Mouse (Mus musculus) MEL (cell line): ENCODE measurements around the gene Plbd1. TPM values are rescaled to one million over a fixed set of nuclear protein-coding genes. Genes with fewer than 3 reads are reported as not detected.

Source experiments
- DNase-seq: peaks from one replicate; pipeline ENCODE4 v3.0.0; 2011; ENCODE audit warnings: low read depth, low spot score
- H3K27ac ChIP-seq: 2 replicates; pipeline ENCODE4 v1.5.1; 2012; ENCODE audit warnings: low read depth, mild to moderate bottlenecking, control low read depth, low read length, moderate library complexity; ENCODE audit not compliant: control insufficient read depth
- H3K27me3 ChIP-seq, 2 experiments: fragments of 150-350 bp in 1 of 2; sonication (generic) in 1 of 2; 2 replicates each; pipeline ENCODE4 v1.6.1; 2012; ENCODE audit warnings: low read length in 2 of 2, mild to moderate bottlenecking in 2 of 2, improper control_type of control experiment in 1 of 2, moderate library complexity in 1 of 2; ENCODE audit not compliant: insufficient read depth in 2 of 2, control insufficient read depth in 1 of 2
- H3K36me3 ChIP-seq, 2 experiments: 2 replicates each; pipeline ENCODE4 v1.6.1; 2012 to 2014; ENCODE audit warnings: low read length in 2 of 2, improper control_type of control experiment in 1 of 2, inconsistent platforms in 1 of 2, mild to moderate bottlenecking in 1 of 2; ENCODE audit not compliant: insufficient read depth in 2 of 2, control insufficient read depth in 1 of 2
- H3K4me1 ChIP-seq, 2 experiments: fragments of 150-350 bp in 1 of 2; sonication (generic) in 1 of 2; 2 replicates each; pipeline ENCODE4 v1.6.1; 2012; ENCODE audit warnings: low read length in 2 of 2, improper control_type of control experiment in 1 of 2, mild to moderate bottlenecking in 1 of 2; ENCODE audit not compliant: insufficient read depth in 2 of 2, control insufficient read depth in 1 of 2
- H3K4me3 ChIP-seq, 2 experiments: fragments of 150-350 bp in 1 of 2; sonication (generic) in 1 of 2; 2 replicates each; pipeline ENCODE4 v1.5.1; 2012; ENCODE audit warnings: low read depth in 2 of 2, low read length in 2 of 2, mild to moderate bottlenecking in 2 of 2, moderate library complexity in 2 of 2, control low read depth in 1 of 2, improper control_type of control experiment in 1 of 2; ENCODE audit not compliant: control insufficient read depth in 1 of 2, insufficient read depth in 1 of 2
- H3K79me2 ChIP-seq: 2 replicates; pipeline ENCODE4 v1.6.1; 2012; ENCODE audit warnings: mild to moderate bottlenecking, low read length, moderate library complexity; ENCODE audit not compliant: control insufficient read depth, poor library complexity, insufficient read depth
- H3K9ac ChIP-seq: 2 replicates; pipeline ENCODE4 v1.6.1; 2012; ENCODE audit warnings: low read depth, mild to moderate bottlenecking, control low read depth, low read length, moderate library complexity; ENCODE audit not compliant: control insufficient read depth, poor library complexity, severe bottlenecking
- H3K9me3 ChIP-seq: fragments of 150-350 bp; sonication (generic); replicated peaks from 2 replicates; pipeline ENCODE4 v1.6.1; 2012; ENCODE audit warnings: mild to moderate bottlenecking, low read length, improper control_type of control experiment, moderate library complexity; ENCODE audit not compliant: insufficient read depth
- CTCF ChIP-seq, 3 experiments: IDR thresholded peaks in 2 of 3; conservative IDR thresholded peaks in 1 of 3; 2 replicates each; pipeline ENCODE4 v1.5.1; 2011 to 2012; ENCODE audit warnings: low read length in 3 of 3, low read depth in 2 of 3, mild to moderate bottlenecking in 2 of 3, improper control_type of control experiment in 1 of 3, inconsistent platforms in 1 of 3, mixed read lengths in 1 of 3, moderate library complexity in 1 of 3; ENCODE audit not compliant: control insufficient read depth in 1 of 3, insufficient read depth in 1 of 3, poor library complexity in 1 of 3, severe bottlenecking in 1 of 3
- E2F4 ChIP-seq: IDR thresholded peaks from 2 replicates; pipeline ENCODE4 v1.6.1; 2011; ENCODE audit warnings: low read depth, low read length, improper control_type of control experiment, borderline replicate concordance
- EP300 ChIP-seq, 2 experiments: IDR thresholded peaks; 2 replicates each; pipeline ENCODE4 v1.6.1; 2011; ENCODE audit warnings: improper control_type of control experiment in 2 of 2, low read length in 2 of 2, low read depth in 1 of 2, mild to moderate bottlenecking in 1 of 2
- ETS1 ChIP-seq: IDR thresholded peaks from 2 replicates; pipeline ENCODE4 v1.6.1; 2012; ENCODE audit warnings: low read depth, mild to moderate bottlenecking, inconsistent platforms, low read length, improper control_type of control experiment, moderate library complexity
- GABPA ChIP-seq: IDR thresholded peaks from 2 replicates; pipeline ENCODE4 v1.6.1; 2012; ENCODE audit warnings: low read depth, mild to moderate bottlenecking, inconsistent platforms, low read length, improper control_type of control experiment, moderate library complexity
- JUND ChIP-seq: IDR thresholded peaks from 2 replicates; pipeline ENCODE4 v1.6.1; 2011; ENCODE audit warnings: low read depth, mild to moderate bottlenecking, improper control_type of control experiment, low read length
- MAFK ChIP-seq: IDR thresholded peaks from 2 replicates; pipeline ENCODE4 v1.6.1; 2011; ENCODE audit warnings: low read depth, mild to moderate bottlenecking, low read length, improper control_type of control experiment, borderline replicate concordance
- MAZ ChIP-seq: IDR thresholded peaks from 2 replicates; pipeline ENCODE4 v1.6.1; 2012; ENCODE audit warnings: low read depth, mild to moderate bottlenecking, inconsistent platforms, low read length, improper control_type of control experiment
- MYB ChIP-seq: IDR thresholded peaks from 2 replicates; pipeline ENCODE4 v1.6.1; 2011; ENCODE audit warnings: mild to moderate bottlenecking, low read depth, low read length, improper control_type of control experiment
- MYC ChIP-seq: IDR thresholded peaks from 2 replicates; pipeline ENCODE4 v1.6.1; 2011; ENCODE audit warnings: low read depth, mild to moderate bottlenecking, low read length, improper control_type of control experiment, moderate library complexity
- POLR2A ChIP-seq, 2 experiments: IDR thresholded peaks; 2 replicates each; pipeline ENCODE4 v1.6.1; 2011 to 2012; ENCODE audit warnings: low read length in 2 of 2, mild to moderate bottlenecking in 2 of 2, control low read depth in 1 of 2, improper control_type of control experiment in 1 of 2, low read depth in 1 of 2, moderate library complexity in 1 of 2; ENCODE audit not compliant: control insufficient read depth in 1 of 2, insufficient read depth in 1 of 2, poor library complexity in 1 of 2
- POLR2AphosphoS5 ChIP-seq: IDR thresholded peaks from 2 replicates; pipeline ENCODE4 v1.6.1; 2012; ENCODE audit warnings: low read depth, borderline replicate concordance, mild to moderate bottlenecking, inconsistent platforms, low read length, moderate library complexity, mixed read lengths
- UBTF ChIP-seq: IDR thresholded peaks from 2 replicates; pipeline ENCODE4 v1.6.1; 2012; ENCODE audit warnings: low read depth, mild to moderate bottlenecking, inconsistent platforms, low read length, improper control_type of control experiment, moderate library complexity, borderline replicate concordance; ENCODE audit not compliant: insufficient read depth
- USF1 ChIP-seq: IDR thresholded peaks from 2 replicates; pipeline ENCODE4 v1.6.1; 2014; ENCODE audit warnings: low read depth, mild to moderate bottlenecking, inconsistent platforms, low read length, improper control_type of control experiment, moderate library complexity
- USF2 ChIP-seq, 2 experiments: IDR thresholded peaks; 2 replicates each; pipeline ENCODE4 v1.6.1; 2011 to 2012; ENCODE audit warnings: improper control_type of control experiment in 2 of 2, low read length in 2 of 2, borderline replicate concordance in 1 of 2, inconsistent platforms in 1 of 2, low read depth in 1 of 2, mild to moderate bottlenecking in 1 of 2; ENCODE audit not compliant: insufficient read depth in 1 of 2
- ZKSCAN1 ChIP-seq: IDR thresholded peaks from 2 replicates; pipeline ENCODE4 v1.6.1; 2012; ENCODE audit warnings: low read depth, mild to moderate bottlenecking, inconsistent platforms, low read length, improper control_type of control experiment, moderate library complexity
- polyA plus RNA-seq, 2 experiments: library from polyadenylated mRNA; stranded (reverse) in 1 of 2; unstranded in 1 of 2; fragments of >175 nt in 1 of 2; fragments of >200 nt in 1 of 2; gene quantifications; 2 replicates each; pipeline versions ENCODE4 v1.2.1 to v1.2.4; 2012; ENCODE audit warnings: low replicate concordance in 2 of 2, low read depth in 1 of 2; ENCODE audit not compliant: insufficient read length in 2 of 2, insufficient read depth in 1 of 2, missing spikeins in 1 of 2
- total RNA-seq: library from RNA; depleted of rRNA; stranded (reverse); fragments of 300-350 nt; gene quantifications from 2 replicates; pipeline ENCODE4 v1.2.3, GENCODE M21; 2012

The Plbd1 gene
- total and polyA plus RNA-seq, 3 experiments, result not detected

DNA sequence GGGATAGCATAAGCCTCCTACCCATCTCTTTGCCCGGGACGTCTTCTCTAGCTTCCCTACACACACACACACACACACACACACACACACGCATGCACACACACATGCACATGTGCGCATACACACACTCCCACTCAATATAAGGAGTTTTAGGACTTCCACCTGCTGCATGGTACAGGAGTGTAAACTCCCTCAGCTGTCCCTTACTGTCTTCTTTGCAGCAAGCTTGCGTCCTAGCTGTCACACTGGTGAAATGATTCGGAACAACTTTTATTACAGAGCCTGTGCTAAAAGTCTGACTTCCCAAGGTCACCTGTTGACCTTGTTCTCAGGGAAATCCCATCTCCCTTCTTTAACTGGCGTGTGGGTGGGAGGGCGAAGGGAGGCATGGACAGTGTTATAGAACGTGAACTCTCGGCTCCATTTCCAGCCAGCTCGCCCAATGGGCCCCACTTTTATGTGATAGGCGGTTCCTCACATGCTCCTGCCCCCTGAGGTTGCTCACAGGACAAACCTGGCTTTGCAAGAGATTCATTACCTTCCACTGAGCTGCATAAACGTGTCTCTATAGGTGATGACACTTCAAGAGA, 29.7 kb downstream of the Plbd1 start:
- no peak overlapping the region for H3K4me3 ChIP-seq
- H3K27ac ChIP-seq, result no peak overlapping the region
- no peaks in the 10 kb centered on the region for H3K4me1 ChIP-seq
- no peak for TF ChIP-seq MAZ
- TF ChIP-seq ZKSCAN1, result no peak
- no peak for TF ChIP-seq EP300 (IDR thresholded peaks at IDR 0.05; ENCODE audit: low read depth in 1 of 2, low read length in 2 of 2)
- no peak for TF ChIP-seq ETS1
- no peak for TF ChIP-seq MYB
- no peak for TF ChIP-seq JUND
- no peak for TF ChIP-seq POLR2A (IDR thresholded peaks at IDR 0.05; ENCODE audit: control insufficient read depth in 1 of 2, insufficient read depth in 1 of 2, low read depth in 1 of 2, low read length in 2 of 2, poor library complexity in 1 of 2)
- no peak for TF ChIP-seq CTCF (IDR thresholded peaks at IDR 0.05 in 2 of 3, conservative IDR thresholded peaks at IDR 0.05 in 1 of 3; ENCODE audit: control insufficient read depth in 1 of 3, insufficient read depth in 1 of 3, low read depth in 2 of 3, low read length in 3 of 3, poor library complexity in 1 of 3, severe bottlenecking in 1 of 3)
- no peak for TF ChIP-seq GABPA
- no peak for TF ChIP-seq UBTF
- no peak for TF ChIP-seq USF2 (IDR thresholded peaks at IDR 0.05; ENCODE audit: borderline replicate concordance in 1 of 2, insufficient read depth in 1 of 2, low read depth in 1 of 2, low read length in 2 of 2)
- no peak for TF ChIP-seq USF1
- TF ChIP-seq POLR2AphosphoS5, result no peak
- TF ChIP-seq E2F4, result no peak
- TF ChIP-seq, all 39 proteins: peak for 0
- DNase-seq, result no peak
- H3K79me2 ChIP-seq, result no peaks in the 10 kb centered on the region
- no peaks in the 10 kb centered on the region for H3K36me3 ChIP-seq
- H3K9me3 ChIP-seq, result no peaks in the 10 kb centered on the region
- H3K9ac ChIP-seq, result no peak overlapping the region
- H3K27me3 ChIP-seq, result no peaks in the 10 kb centered on the region; a peak in 1 of 4 replicates

DNA sequence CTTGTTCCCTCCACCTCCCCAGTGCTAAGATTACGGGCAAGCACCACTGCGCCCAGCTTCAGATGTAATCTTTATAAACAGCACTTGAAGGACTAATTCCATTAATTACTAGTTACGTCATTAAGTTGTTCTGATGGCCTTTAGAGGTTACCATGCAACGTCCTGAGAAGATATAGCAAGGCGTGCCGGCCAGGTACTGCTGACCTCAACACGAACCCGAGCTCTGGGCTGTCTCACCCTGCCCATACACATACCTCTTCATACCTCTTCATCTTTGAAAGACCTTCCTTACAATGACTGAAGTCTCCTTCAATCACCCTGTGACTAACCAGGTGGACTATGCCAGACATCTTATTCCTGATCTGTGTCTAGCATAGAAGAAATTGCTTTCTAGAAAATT, 30.2 kb downstream of the Plbd1 start:
- no peak overlapping the region for H3K9ac ChIP-seq
- H3K27me3 ChIP-seq, result no peaks in the 10 kb centered on the region; a peak in 1 of 4 replicates
- no peak for DNase-seq
- H3K4me3 ChIP-seq, result no peak overlapping the region
- no peak overlapping the region for H3K27ac ChIP-seq
- no peaks in the 10 kb centered on the region for H3K79me2 ChIP-seq
- H3K36me3 ChIP-seq, result no peaks in the 10 kb centered on the region
- TF ChIP-seq CTCF (IDR thresholded peaks at IDR 0.05 in 2 of 3, conservative IDR thresholded peaks at IDR 0.05 in 1 of 3; ENCODE audit: control insufficient read depth in 1 of 3, insufficient read depth in 1 of 3, low read depth in 2 of 3, low read length in 3 of 3, poor library complexity in 1 of 3, severe bottlenecking in 1 of 3), result no peak
- no peak for TF ChIP-seq MYC
- TF ChIP-seq USF2 (IDR thresholded peaks at IDR 0.05; ENCODE audit: borderline replicate concordance in 1 of 2, insufficient read depth in 1 of 2, low read depth in 1 of 2, low read length in 2 of 2), result no peak
- TF ChIP-seq USF1, result no peak
- no peak for TF ChIP-seq MAFK
- no peaks in the 10 kb centered on the region for H3K4me1 ChIP-seq
- no peaks in the 10 kb centered on the region for H3K9me3 ChIP-seq
